Mouse (Mus musculus) CD4-positive, CD25-positive, alpha-beta regulatory T cell, adult 2 months (primary cell): ENCODE measurements at regions not wholly inside any gene's neighbourhood (a gene's known extent, or its start where the extent isn't known, plus 50 kb on each side); places are given as distances from the start of the nearest gene placed in this dataset.

ENCODE experiments used
- DNase-seq: peaks from one replicate; pipeline ENCODE4 v3.0.0-alpha.2; 2012; ENCODE audit warnings: low read depth, low spot score

GRCm38 (mm10) chr8:115549112-115549511 lies 158.5 kb downstream of the Maf start:
- no peak for DNase-seq

DNA sequence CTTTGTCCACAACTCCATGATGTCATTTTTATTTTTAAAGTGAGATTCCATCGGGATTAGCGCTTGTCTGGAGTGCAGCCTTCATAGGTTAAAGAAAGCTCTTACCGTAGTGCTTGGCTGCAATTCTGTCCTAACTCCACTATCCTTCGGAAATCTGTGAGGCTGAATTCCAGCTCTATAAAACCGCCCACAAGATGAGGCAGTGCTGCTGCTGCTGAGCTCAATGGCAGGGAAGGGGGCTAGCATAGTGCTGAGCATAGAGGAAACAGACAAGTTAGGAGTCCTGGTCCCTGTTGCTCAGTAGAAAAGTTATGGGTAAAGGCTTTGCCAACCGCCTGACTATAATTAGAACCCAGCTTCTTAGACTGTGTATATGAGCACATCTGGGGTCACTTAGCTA lies 163.5 kb downstream of the Maf start:
- no peak for DNase-seq

GRCm38 (mm10) chr8:115542935-115543334 lies 164.7 kb downstream of the Maf start:
- no peak for DNase-seq

DNA sequence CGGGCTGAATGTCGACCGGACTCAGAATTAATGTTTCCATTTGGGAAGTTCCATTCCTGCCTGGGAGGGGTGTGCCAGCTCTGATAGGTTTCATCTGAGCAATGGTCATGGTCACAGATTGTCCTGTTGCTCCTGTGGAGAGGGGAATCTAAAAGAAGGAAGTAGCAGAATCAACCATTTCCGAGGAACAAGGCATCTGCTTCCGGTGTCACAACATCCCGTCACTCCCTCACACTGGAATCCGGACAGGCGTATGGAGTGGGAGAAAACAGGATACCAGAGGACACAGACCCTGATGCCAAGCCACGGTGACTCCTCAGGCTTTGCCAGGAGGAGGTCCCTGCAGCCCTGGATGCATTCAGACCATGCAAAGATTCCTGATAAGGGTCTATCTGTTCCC lies 168.0 kb downstream of the Maf start:
- no peak for DNase-seq

DNA sequence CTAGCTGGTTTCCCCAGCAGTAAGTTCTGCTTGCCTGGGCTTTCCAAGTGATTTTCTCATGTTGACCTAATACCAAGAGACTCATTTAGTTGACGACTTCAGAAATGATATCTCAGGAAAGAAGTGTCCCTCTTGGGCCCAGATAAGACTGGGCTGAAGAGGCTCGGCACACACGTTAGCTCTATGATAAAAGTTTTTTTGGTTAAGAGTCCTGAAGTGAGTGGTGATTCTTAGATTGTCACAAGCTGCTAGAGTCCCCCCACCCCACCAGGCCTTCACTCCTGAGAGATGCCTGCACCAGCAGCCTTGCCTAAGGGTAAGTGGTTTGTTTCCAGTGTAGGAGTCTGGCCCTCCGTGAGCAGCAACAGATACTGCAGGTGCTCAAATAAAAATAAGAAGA lies 169.4 kb downstream of the Maf start:
- DNase-seq = no peak

DNA sequence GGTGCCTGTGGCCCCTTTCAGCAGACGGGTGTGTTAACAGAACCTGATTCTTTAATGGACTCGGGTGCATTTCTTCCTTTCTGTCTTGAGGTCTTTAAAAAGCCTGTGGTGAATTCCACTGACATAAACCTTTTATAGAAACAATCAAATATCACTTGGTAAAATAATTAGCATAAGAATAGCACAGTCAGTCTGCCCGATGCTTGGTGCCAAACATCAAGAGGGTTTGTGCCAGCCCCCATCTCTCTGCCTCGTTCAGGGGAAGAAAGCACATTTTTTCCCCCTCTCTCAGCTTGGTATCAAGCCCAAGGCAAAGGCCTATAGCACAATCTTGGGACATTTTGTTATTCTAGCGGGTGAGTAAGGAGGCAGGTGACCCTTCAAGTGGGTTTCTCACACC lies 169.8 kb downstream of the Maf start:
- no peak for DNase-seq

DNA sequence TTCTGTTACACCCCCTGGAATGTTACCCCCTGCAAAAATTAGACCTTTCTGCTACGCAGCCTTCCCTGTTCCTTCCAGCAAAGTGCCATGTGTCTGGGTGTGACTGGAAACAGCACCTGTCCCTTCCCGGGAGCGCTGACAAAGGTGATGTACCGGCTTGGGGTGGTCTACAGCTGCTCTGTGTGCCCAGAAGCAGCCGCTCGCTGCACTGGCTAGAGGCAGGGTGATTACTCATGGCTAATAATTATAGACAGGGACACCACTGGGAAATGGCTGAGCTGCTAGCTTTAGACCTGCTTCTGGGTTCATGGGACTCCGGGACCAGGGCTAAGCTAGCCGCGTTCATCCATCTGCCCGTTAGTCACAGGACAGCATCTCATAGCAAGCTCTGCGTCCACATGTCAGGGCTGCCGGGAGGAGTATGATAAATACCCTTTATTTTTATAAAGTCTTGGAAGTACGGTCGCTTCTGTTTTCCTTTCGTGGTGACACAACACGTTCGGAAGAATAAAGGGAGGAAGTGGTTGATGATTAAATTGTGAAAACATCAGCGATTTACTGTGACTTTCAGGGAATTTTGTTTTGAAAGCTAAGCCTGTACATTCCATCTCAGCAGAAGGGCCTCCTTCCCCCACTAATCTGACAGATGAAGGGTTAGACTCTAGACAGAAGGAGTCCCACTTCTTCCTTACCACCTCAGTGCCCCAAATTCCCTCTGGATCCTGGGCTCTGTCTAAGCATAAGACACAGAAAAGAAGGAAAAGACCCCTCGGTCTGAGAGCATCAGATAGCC lies 170.8 kb downstream of the Maf start:
- DNase-seq = no peak

GRCm38 (mm10) chr8:115536001-115536400 lies 171.6 kb downstream of the Maf start:
- no peak for DNase-seq

- no peak for DNase-seq
Observed at GRCm38 (mm10) chr8:115534030-115534429, 173.6 kb downstream of the Maf start.

- peak; percentile 43 for DNase-seq
Observed at GRCm38 (mm10) chr8:115531343-115531742, 176.3 kb downstream of the Maf start.

- peak; percentile 54 for DNase-seq
Observed at GRCm38 (mm10) chr8:115529568-115530342, 177.8 kb downstream of the Maf start.

DNA sequence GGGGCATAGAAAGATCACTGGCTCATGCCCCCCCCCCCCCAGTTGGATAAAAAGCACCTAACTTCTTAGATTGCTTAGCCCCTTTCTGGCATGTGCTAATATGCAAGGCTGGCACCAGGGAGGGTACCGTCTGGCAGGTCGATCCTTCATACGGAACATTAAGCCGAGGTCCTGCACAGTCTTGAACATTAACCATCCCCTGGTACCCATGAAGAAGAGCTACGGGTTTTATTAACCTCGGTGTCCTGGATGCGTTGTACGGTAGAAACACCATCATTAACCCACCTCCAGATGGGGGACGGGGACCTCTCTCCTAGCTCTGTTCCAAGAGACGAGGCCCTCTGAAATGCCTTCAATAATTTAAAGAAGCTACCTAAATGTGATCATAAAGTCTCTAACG lies 178.7 kb downstream of the Maf start:
- no peak for DNase-seq

DNA sequence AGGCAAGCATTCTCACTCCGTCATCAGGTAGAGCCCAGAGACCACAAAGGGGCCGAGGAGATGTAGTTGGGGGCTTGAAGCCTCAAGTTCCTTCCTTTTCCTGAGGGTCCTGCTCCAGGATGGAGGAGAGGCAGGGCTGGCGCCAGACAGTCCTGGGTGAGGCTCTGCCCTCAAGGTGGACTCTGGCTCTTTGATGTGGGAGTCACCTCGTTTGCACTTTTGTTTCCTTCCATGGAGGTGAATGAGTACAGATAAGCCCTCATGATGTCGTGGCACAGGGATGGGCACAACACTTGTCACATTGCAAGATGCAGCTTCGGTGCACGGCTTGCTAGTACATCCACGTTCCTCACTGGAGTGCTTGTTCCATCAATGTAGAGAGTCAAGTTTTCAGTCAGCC lies 182.4 kb downstream of the Maf start:
- no peak for DNase-seq

- no peak for DNase-seq
Observed at GRCm38 (mm10) chr8:115524713-115525112, 182.9 kb downstream of the Maf start.

GRCm38 (mm10) chr8:115522527-115522926 lies 185.1 kb downstream of the Maf start:
- DNase-seq = no peak

GRCm38 (mm10) chr8:115515647-115516046 lies 191.9 kb downstream of the Maf start:
- peak; percentile 20 for DNase-seq

DNA sequence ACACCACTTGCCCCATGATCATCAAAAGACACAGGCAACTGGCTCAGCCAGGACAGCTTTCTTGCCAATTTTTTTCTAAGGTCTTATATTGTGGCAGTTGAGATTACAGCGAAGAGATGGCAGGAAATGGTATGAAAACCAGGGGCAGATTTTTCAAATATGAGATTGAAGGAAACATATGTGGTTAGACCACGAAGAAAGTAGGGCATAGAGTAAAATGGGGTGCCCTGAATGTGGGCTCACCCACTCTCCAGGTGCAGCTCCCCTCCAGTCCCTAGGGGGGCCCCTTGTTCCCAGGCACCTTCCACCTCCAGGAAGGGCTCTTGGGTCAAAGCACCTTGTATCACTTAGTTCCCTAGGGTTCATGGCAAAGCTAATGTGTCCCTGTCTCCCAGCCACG lies 193.1 kb downstream of the Maf start:
- DNase-seq = peak; percentile 40

DNA sequence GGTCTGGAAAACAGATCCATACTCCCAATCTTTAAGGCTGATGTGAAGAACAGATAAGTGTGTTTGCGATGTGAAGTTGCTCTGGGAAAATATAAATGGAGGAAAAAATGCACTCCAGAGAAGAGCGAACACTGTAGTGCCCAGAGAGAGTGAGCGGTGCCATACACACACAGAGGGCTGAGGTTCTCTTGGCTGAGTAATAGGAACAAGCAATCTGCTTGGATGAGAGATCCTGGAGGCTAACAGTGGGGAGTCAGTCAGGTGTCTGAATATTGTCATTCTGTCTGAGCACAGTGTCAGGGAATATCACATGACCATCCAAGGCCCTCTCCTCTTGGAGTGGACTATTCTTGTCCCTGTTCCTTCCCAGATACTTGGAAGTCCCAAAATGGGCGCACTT lies 200.4 kb downstream of the Maf start:
- DNase-seq = no peak

DNA sequence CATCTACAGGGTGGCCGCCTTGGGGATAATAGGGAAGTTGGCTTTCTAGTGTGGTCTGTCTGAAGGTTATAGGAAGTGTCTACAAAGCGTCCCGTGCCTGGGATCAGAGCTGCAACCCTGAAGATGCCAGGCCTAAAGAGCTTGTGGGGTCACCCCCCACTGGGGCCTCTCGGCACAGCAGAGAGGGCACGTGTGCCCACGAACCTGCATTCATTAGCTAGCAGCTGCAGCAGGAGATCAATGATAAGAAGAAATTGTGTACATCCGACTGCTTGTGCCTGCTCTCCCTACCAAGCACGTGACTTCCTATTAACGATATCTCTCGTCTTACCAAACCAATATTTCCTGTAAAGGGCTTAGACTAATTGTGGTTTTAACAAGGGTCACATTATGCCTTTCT lies 200.9 kb downstream of the Maf start:
- DNase-seq = peak; percentile 75

- DNase-seq = peak; percentile 33
Observed at GRCm38 (mm10) chr8:115496016-115496415, 211.6 kb downstream of the Maf start.

GRCm38 (mm10) chr8:115494353-115494752 lies 213.2 kb downstream of the Maf start:
- DNase-seq = no peak

DNA sequence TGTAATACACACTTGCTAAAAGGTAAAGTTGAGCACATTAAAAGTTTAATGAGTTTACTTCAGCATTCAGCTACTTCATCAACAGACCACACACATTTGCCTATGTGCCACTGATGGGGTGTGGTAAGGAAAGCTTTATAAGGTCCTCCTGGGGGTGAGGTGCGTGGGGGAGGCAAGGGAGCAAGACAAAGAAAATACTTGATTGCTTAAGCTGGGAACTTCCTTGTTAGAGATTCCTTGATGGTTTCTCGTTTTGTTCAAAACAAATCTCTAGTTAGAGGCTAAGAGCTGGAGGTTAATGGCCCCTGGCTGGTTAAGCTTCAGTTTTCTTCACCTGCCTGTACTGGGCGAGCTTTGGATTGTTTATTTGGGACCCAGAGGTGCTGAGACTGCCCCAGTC lies 220.7 kb downstream of the Maf start:
- DNase-seq = no peak

DNA sequence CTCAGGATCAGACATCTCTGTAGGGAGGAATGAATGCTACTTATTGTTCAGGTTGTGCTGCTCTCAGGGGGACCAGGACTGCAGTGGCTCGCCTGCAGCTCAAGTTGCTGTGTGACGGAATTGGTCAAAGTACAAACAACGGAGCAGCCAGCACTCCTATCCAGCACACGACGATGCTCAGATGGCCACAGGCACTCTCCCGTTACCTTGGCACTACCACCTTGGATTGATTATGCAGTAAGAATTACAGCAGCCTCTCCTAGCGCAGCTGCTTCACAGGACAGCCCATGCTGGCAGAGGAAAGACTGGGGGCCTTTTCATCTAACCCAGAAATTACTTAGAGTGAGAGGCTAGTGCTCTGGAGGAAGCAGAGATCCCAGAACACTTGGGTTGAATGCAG lies 226.5 kb downstream of the Maf start:
- no peak for DNase-seq
